Mouse (Mus musculus): ENCODE results near the gene Atp8b5.

- TF ChIP-seq CTCF (IDR thresholded peaks at IDR 0.05; ENCODE audit: extremely low read depth, insufficient read length, insufficient replicate concordance, low read depth, low read length) (no peak), POLR2A (IDR thresholded peaks at IDR 0.05; ENCODE audit: low read depth, low read length) (no peak)
Observed at GRCm38 (mm10) chr4:43232985-43233384, 34.0 kb upstream of the Atp8b5 start.
